Mouse (Mus musculus) testis, adult 2 months (tissue): Measurements from ENCODE around the gene Prss56. TPM values are rescaled to one million over a fixed set of nuclear protein-coding genes. Genes with fewer than 3 reads are reported as not detected.

Experiments used
- H3K27ac ChIP-seq: fragments of 200-500 bp; 2 replicates; pipeline ENCODE4 v1.5.1; 2012; ENCODE audit warnings: low read depth, low read length; ENCODE audit not compliant: control insufficient read depth, insufficient read depth
- H3K27me3 ChIP-seq: fragments of 200-500 bp; 2 replicates; pipeline ENCODE4 v1.6.1; 2012; ENCODE audit warnings: mild to moderate bottlenecking, low read length, moderate library complexity; ENCODE audit not compliant: control insufficient read depth, insufficient read depth
- H3K36me3 ChIP-seq: fragments of 200-500 bp; 2 replicates; pipeline ENCODE4 v1.6.1; 2012; ENCODE audit warnings: mild to moderate bottlenecking, low read length; ENCODE audit not compliant: control insufficient read depth, insufficient read depth
- H3K4me1 ChIP-seq: fragments of 200-500 bp; 2 replicates; pipeline ENCODE4 v1.6.1; 2012; ENCODE audit warnings: low read length; ENCODE audit not compliant: control insufficient read depth, insufficient read depth
- H3K4me3 ChIP-seq: fragments of 200-500 bp; 2 replicates; pipeline ENCODE4 v1.5.1; 2012; ENCODE audit warnings: low read depth, mild to moderate bottlenecking, low read length, moderate library complexity, mixed read lengths; ENCODE audit not compliant: control insufficient read depth
- CTCF ChIP-seq: fragments of 200-500 bp; IDR thresholded peaks from 2 replicates; pipeline ENCODE4 v1.5.1; 2012; ENCODE audit warnings: low read depth, mild to moderate bottlenecking, inconsistent platforms, low read length, moderate library complexity; ENCODE audit not compliant: control insufficient read depth, insufficient read depth, insufficient replicate concordance
- POLR2A ChIP-seq: fragments of 200-500 bp; IDR thresholded peaks from 2 replicates; pipeline ENCODE4 v1.6.1; 2012; ENCODE audit warnings: low read depth, mild to moderate bottlenecking, inconsistent platforms, low read length, moderate library complexity; ENCODE audit not compliant: control insufficient read depth
- polyA plus RNA-seq: library from polyadenylated mRNA; depleted of rRNA; stranded (reverse); fragments of >200 nt; gene quantifications from 2 replicates; pipeline ENCODE4 v1.2.3, GENCODE M21; 2012; rRNA removed

The Prss56 gene
- polyA plus RNA-seq, 1 experiment, result 19.1 TPM

- Histone ChIP-seq H3K27me3 (no peaks in the 10 kb centered on the region), H3K27ac (no peak overlapping the region), H3K4me3 (no peak overlapping the region), H3K4me1 (no peaks in the 10 kb centered on the region), H3K36me3 (peaks cover 2% of the 10 kb centered on the region)
- TF ChIP-seq CTCF (no peak), POLR2A (no peak)
Measured at GRCm38 (mm10) chr1:87232197-87232596, 49.1 kb downstream of the Prss56 start.

Other genes starting within 250 kb of the Prss56 start
- gene Alppl2, start 93.4 kb upstream of the Prss56 start, polyA plus RNA-seq, result 2.2 and 3.6 TPM in 2 replicates
- gene Alpi, start 81.7 kb upstream of the Prss56 start, polyA plus RNA-seq, result 0.17 and 0.19 TPM in 2 replicates
- gene Akp3, start 58.3 kb upstream of the Prss56 start, polyA plus RNA-seq, result 1.5 and 1.7 TPM in 2 replicates
- gene Ecel1, start 26.8 kb upstream of the Prss56 start, polyA plus RNA-seq, result 5.8 and 6.8 TPM in 2 replicates
- 0.02 and 0.08 TPM in 2 replicates for gene Chrnd, start 7.3 kb downstream of the Prss56 start, polyA plus RNA-seq
- not detected in 2 replicates for gene Chrng, start 21.3 kb downstream of the Prss56 start, polyA plus RNA-seq
- 127 and 132 TPM in 2 replicates for gene Eif4e2, start 30.6 kb downstream of the Prss56 start, polyA plus RNA-seq
- 418 and 483 TPM in 2 replicates for gene Efhd1, start 81.0 kb downstream of the Prss56 start, polyA plus RNA-seq
- 63.6 and 74.0 TPM in 2 replicates for gene Gigyf2, start 143.7 kb downstream of the Prss56 start, polyA plus RNA-seq
- gene Kcnj13, start 211.4 kb downstream of the Prss56 start, polyA plus RNA-seq, result 0.16 and 0.31 TPM in 2 replicates